Mouse (Mus musculus) brown adipose tissue, adult 24 weeks (tissue): ENCODE results near the gene Cct3. TPM values are rescaled to one million over a fixed set of nuclear protein-coding genes. Genes with fewer than 3 reads are reported as not detected.
"Not testable (repeated sequence)": the region's sequence is repeated elsewhere in the genome, so short reads cannot be mapped to it uniquely, and the experiment has no call there.

Source experiments
- H3K27ac ChIP-seq: fragments of 200-500 bp; replicated peaks from 2 replicates; pipeline ENCODE4 v1.5.1; 2012; ENCODE audit warnings: low read depth, mild to moderate bottlenecking, low read length
- H3K4me1 ChIP-seq: fragments of 200-500 bp; 2 replicates; pipeline ENCODE4 v1.6.1; 2012; ENCODE audit warnings: low read length, mixed read lengths; ENCODE audit not compliant: control insufficient read depth, insufficient read depth, insufficient read length
- H3K4me3 ChIP-seq: fragments of 200-500 bp; 2 replicates; pipeline ENCODE4 v1.5.1; 2012; ENCODE audit warnings: low read depth, mild to moderate bottlenecking, low read length, moderate library complexity; ENCODE audit not compliant: insufficient read depth
- polyA plus RNA-seq: library from polyadenylated mRNA; stranded (reverse); fragments of >200 nt; gene quantifications from 2 replicates; pipeline ENCODE4 v1.2.4, GENCODE M21; 2012; ENCODE audit not compliant: missing spikeins, insufficient read depth, insufficient read length

Gene Cct3
- polyA plus RNA-seq, 1 experiment = 120 TPM

DNA sequence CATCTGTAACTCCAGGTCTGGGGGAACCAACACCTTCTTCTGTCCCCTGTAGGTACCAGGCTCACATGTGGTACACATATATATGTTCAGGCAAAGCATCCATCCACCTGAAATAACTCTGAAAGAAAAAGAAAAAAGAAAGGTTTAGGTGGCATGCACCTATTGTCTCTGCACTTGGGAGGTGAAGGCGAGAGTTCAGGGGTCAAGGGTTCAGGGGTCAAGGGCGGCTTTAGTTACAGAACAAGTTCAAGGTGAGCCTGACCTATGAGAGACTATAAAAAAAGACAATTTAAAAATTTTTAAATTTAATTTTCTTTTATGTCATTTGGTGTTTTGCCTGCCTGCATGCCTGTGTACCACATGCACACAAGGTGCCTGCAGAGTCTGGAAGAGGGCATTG is 16.9 kb upstream of the Cct3 start:
- Histone ChIP-seq H3K27ac (no peak overlapping the region), H3K4me3 (no peak overlapping the region), H3K4me1 (no peaks in the 10 kb centered on the region)

DNA sequence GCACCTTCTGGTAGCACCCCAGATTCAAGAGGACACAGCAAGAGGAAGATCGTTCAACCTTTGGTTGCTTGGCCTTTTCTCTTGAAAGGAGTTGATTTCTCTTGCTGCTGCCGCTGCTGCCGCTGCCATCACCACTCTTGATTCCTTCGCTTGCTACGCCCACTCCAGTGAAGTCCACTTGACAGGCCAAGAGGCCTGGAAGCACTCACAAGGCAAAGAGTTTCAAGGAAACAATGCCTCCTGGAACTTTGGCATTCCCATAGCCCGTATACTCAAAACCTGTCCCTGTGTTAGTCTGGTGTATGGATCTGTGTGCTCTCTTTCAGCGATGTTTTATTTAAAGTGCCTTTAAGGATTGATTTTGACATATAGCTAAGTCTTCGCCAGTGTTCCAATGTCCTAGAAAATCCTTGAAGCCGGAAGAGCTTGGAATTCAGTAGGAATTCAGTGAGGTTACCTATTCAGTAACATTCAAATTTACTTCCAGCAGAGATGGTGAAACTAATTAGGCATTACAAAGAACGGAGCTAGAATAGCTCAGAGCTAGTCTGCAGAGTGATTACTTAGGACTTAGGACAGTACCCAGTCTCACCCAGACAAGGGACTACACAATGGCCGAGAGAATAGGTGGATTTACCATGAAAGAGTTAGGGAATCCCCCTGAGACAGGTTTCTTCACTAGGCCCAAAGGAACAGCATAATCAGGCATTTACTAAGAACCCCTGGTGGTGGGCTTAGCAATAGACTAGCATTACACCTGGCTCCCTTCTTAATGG is 15.6 kb upstream of the Cct3 start:
- H3K4me3 ChIP-seq, H3K27ac ChIP-seq, H3K4me1 ChIP-seq: not testable (repeated sequence)

DNA sequence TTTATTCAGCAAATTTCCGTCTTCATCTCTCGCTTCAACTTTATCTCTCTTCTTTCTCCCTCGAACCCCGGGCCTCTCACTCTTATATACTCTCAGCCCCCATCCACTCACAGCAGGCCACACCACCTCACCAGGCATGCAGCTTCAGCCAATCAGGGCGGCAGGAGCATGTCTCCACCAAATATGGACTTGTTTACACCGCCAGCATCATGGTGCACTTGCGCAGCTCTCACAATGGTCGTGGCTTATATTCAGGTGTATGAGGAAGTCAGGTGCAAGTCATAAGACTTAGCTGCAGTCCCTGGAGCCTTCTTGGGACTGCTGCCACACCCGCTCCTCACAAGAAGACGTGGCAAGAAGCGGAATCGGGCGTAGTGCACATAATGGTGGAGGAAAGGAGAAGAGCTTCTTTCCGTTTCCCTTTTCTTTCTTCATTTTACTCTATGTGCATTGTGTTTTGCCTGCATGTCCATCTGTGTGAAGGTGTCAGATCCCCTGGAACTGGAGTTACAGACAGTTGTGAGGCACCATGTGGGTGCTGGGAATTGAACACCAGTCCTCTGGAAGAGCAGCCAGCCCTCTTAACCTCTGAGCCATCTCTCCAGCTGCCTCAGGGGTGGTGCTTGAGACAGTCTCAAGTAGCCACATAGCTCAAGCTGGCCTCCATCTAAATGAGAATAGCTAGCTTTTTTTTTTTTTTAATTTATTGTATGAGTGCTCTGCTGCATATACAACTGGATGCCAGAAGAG is 11.9 kb upstream of the Cct3 start:
- H3K4me1 ChIP-seq, H3K4me3 ChIP-seq, H3K27ac ChIP-seq: not testable (repeated sequence)

DNA sequence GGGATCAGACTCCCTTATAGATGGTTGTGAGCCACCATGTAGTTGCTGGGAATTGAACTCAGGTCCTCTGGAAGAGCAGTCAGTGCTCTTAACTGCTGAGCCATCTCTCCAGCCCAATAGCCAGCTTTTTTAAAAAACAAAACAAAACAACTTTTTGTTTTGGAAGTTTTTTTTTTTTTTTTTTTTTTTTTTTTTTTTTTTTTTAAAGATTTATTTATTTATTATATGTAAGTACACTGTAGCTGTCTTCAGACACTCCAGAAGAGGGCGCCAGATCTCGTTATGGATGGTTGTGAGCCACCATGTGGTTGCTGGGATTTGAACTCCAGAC is 11.4 kb upstream of the Cct3 start:
- H3K27ac ChIP-seq, H3K4me1 ChIP-seq, H3K4me3 ChIP-seq: not testable (repeated sequence)

DNA sequence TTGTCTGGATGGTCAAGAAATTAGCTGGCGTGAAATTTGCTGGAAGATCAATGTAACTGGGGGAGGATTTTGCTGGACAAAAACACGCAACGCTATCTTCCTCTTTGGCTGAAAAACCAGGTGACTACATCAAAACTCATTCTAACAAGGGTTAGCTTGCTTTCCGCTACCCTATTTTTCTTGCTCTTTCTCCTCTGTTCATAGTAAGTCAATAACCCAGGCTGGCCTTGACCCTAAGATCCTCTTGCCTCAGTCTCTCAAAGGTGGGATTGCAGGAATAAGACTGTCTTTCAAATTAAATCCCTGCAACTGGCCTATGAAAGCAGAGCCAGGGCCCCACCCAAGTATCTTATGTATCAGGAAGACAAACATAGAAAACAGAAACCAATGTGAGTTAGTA is 9.8 kb upstream of the Cct3 start, which contains the start of gene Gm38392:
Gene Gm38392, minus strand, starts transcription at position 101 of the 400 bp plus-strand sequence.
- no peak within 1 kb of the TSS for H3K27ac ChIP-seq
- H3K4me3 ChIP-seq = no peak within 1 kb of the TSS
- no peaks in the 10 kb centered on the region for H3K4me1 ChIP-seq

DNA sequence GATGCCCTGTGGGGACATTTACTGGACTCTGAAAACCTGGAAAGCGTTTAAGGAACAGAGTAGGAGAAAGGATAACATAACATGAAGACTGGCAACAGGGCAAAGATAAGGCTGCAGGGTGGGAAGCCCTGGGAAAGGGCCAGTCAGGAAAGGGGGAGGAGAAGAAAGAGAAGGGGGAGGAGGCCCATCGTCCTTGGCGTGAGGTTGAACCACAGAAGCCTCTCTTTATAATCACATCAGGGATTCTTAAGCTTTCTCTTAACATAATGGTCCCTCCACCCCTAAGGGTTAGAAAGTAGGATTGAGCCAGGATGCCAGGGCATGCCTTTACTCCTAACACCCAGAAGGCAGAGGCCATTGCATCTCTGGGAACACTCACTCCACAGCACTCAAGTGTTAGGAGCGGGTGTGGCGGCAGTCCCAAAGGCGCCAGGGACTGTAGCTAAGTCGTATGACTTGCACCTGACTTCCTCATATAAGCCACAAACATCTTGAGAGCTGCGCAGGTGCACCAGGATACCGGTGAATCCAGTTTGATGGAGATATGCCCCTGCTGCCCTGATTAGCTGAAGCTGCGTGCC is 8.7 kb upstream of the Cct3 start:
- not testable (repeated sequence) for H3K4me3 ChIP-seq, H3K4me1 ChIP-seq, H3K27ac ChIP-seq

DNA sequence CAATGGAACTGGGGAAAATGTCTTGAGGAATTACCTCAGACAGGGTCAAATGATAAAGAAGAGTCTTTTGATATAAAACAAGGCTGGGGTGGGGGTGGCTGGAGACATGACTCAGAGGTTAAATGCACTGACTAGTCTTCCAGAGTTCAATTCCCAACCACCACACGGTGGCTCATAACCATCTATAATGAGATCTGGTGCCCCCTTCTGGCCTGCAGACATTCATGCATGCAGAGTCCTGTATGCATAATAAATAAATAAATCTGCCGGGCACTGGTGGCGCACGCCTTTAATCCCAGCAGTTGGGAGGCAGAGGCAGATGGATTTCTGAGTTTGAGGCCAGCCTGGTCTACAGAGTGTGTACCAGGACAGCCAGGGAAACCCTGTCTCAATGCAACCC is 4.9 kb upstream of the Cct3 start:
- Histone ChIP-seq H3K27ac (no peak overlapping the region), H3K4me1 (no peaks in the 10 kb centered on the region), H3K4me3 (no peak overlapping the region)

DNA sequence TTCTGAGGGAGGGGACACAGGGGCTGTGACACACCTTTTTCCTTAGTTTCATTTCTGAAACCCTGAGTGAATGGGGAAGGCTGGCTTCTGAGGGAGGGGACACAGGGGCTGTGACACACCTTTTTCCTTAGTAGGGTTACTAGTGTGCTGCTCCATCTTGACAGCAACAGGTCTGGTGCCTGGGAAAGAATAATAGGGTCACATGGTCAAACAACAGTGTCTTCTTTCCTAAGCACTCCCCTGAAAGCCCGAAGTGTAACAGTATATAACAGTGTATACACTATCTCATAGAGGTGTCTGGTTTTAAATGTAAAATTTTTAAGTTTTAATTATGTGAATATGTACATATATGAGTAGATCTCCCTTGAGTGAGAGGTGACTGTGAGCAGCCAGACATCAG is 1.6 kb upstream of the Cct3 start:
- H3K4me1 ChIP-seq, H3K27ac ChIP-seq, H3K4me3 ChIP-seq: not testable (repeated sequence)

DNA sequence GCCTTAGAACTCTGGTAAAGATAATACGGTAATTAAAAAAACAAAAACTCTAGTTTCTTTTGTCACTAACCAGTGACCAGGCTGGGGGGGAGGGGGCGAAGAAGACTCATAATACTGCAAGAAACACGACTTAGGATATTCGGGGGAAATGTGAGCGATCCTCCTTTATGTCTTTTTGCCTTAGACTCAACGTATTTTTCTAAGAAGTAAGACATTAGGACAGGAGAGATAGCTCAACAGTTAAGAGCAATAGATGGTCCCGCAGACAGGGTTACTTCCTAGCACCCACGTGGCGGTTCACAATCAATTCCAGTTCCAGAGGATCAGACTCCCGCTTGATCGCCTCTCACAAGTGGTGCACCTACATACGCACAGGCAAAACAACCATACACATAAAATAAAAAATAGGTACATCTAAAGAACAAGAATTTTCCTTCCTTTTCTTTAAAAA is 781 bp upstream of the Cct3 start:
- Histone ChIP-seq H3K4me1 (peaks cover 7% of the 10 kb centered on the region; the same call in 1 of the 2 replicates), H3K27ac (no peak overlapping the region), H3K4me3 (peak overlapping the region; percentile 81)

DNA sequence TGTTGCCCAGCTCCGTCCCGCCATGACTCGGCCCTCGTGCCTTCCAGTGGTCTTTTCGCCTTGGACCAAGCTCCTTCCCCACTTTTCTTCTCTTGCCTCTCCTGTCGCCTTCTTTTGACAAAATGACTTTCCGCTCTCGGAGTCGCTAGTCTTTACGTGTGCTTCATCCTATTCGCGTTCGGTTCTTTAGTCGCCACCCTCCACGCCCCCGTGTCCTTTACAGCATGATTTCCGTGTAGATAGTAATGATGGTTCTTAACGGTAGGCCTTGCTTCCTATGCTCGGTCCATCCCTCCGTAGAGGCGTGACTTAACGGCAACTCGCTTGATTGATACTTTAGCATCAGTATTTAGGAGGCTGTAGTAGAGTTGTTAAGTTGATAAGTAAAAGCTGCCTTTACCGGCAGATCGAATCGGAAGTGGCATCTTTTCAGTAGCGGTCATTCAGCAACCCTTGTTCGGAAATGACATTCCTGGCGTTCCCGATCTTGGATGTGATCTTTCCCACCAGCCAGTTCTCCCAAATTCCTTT is 470 bp downstream of the Cct3 start:
- peak overlapping the region; percentile 74 for H3K4me3 ChIP-seq

DNA sequence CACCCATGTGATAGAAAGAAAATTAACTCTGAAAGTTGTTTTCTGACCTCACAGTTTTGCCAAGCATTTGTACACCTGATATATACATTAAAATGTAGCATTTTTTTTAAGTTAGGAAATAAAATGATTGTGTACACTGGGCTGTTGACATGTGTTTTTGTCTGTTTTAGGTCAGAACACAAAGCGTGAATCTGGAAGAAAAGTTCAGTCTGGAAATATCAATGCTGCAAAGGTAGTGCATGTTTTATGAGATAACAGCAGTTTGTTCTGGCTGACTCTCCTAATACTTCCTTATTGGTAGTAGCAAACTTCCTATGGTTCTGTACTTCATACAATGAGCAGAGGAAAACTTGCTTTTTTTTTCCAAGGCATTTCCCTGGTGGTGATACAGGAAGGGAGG is 2.3 kb downstream of the Cct3 start:
- Histone ChIP-seq H3K27ac (no peak overlapping the region), H3K4me3 (no peak overlapping the region), H3K4me1 (peaks cover 7% of the 10 kb centered on the region; the same call in 1 of the 2 replicates)

More for the DNA sequence above, 470 bp downstream of the Cct3 start:
- Histone ChIP-seq H3K27ac (peak overlapping the region; percentile 90), H3K4me1 (peaks cover 7% of the 10 kb centered on the region; the same call in 1 of the 2 replicates)

DNA sequence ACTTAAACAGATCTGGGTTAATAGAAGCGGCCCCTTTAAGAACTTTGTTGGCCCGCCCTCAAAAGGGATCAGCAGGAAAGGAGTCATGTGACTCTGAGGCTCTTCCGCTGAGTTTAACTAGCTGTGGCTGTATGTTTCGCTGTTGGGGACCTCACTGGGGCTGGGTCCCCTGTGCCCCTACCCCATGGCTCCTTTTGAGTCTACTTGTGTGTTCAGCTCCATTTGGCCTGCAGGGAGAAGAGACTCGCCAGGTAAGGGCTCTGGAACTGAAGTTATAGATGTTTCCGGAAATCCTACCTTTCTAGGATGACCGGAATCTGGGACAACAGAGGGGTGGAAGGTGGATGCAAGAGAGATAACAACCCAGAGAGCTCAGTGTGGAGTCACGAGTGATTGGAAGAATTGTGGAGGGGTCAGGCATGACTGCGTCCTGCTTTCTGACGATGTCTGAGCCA is 28.1 kb downstream of the Cct3 start, which contains the start of gene Glmp:
Gene Glmp, plus strand, starts transcription at position 73 of the 455 bp plus-strand sequence.
- Histone ChIP-seq H3K4me1 (peaks cover 8% of the 10 kb centered on the region; the same call in 1 of the 2 replicates), H3K27ac (peak within 1 kb of the TSS; percentile 36)

DNA sequence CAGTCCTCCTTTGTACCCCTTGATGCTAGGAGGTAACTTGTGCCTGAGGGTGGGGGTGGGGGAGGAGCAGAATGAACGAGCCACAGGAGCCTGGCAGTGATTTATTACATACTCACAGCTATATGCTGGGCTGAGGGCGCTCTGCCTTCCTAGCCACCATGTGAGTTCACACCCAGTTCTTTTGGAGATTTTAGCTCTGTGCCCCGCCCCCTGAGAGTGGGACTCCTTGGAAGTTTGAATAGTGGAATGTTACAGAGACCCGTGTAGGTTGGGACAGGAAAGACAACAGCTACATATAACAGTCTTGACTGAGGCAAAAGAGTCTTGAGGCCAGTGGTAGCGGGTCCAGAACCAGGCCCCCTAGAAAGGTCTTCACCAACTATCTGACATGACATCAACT is 32.0 kb downstream of the Cct3 start:
- H3K4me3 ChIP-seq = no peak overlapping the region
- H3K27ac ChIP-seq = no peak overlapping the region
- H3K4me1 ChIP-seq = peaks cover 16% of the 10 kb centered on the region

More for the DNA sequence above, 28.1 kb downstream of the Cct3 start, which contains the start of gene Glmp:
- H3K4me3 ChIP-seq = peak within 1 kb of the TSS; percentile 74

DNA sequence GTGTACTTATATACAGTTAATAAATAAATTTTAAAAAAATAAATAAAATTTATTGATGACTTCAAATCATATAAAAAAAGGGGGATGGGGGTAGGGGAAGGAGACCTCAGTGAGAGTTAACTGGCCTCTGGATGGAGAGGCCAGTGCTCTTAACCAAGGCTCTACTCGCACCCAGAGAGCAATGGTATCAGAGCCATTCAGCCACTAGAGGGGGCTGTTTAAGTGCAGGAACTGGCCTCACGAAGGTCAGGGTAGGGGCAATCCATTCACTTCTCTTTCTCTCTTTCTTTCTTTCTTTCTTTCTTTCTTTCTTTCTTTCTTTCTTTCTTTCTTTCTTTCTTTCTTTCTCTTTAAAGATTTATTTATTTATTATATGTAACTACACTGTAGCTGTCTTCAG is 34.4 kb downstream of the Cct3 start:
- H3K27ac ChIP-seq = no peak overlapping the region
- no peak overlapping the region for H3K4me3 ChIP-seq
- H3K4me1 ChIP-seq = peaks cover 8% of the 10 kb centered on the region; the same call in 1 of the 2 replicates

DNA sequence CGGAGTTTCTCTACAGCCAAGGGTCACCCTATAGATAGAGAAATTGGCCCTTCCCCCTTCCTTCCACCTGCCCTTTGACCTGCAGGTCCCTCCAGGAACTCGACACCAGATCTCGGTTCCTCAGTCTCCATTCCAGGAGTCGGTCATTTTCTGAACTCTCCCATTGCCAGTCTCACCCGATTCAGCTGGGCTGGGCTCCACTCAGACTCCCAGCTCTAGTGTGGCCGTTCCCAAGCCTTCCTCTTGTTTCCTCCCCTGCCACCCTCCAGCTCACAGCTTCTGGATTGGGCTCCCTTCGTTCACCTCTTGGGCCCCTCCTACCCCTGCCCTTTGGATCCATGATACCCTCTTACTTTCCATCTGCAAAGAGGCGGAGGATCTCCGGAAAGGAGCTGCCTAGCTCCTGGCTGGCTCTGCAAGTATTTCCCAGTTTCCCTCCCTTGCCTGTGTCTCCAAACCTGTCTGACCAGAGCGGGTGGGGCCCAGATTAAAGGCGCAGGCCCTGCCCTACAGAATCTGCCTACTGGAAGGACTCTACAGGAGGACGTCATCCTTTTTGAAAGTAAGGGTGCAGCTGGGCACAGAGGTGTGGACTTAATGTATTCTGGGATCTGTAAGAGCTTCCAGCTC is 37.2 kb downstream of the Cct3 start:
- Histone ChIP-seq H3K27ac (peak overlapping the region; percentile 44), H3K4me3 (peak overlapping the region; percentile 93), H3K4me1 (peaks cover 12% of the 10 kb centered on the region; the same call in 1 of the 2 replicates)
